Mouse (Mus musculus) gastrocnemius, adult 18-20 months (tissue): ENCODE results near the gene Antxr1. TPM values are rescaled to one million over a fixed set of nuclear protein-coding genes. Genes with fewer than 3 reads are reported as not detected.

ENCODE experiments used
- DNase-seq: peaks from one replicate; pipeline ENCODE4 v3.0.0; 2021; ENCODE audit warnings: low spot score
- total RNA-seq, 2 experiments: library from RNA; stranded (reverse); gene quantifications; 2 replicates each; pipeline ENCODE4 v1.2.3; 2021

Antxr1 gene
- total RNA-seq, 2 experiments from 2014 or later, result 5.7 to 7.3 TPM

DNA sequence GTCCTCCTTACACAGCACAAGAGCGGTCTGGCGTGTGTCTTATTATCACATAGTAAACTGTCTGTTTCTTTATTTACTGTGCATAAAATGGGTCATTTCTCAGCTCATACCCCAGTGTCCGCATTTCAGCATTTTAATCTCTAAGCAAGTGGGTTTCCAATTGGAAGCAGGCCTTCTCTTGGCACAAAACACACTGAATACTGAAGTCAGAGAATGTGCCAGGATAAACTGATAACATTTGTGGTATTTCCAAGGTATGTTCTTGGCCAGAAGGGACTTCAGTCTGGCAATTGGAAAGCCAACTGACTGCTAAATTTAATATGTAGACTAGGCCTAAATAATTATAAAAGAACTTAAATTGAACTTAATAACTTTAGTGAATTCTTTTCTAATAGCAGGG is 84.9 kb downstream of the Antxr1 start:
- DNase-seq, result no peak

DNA sequence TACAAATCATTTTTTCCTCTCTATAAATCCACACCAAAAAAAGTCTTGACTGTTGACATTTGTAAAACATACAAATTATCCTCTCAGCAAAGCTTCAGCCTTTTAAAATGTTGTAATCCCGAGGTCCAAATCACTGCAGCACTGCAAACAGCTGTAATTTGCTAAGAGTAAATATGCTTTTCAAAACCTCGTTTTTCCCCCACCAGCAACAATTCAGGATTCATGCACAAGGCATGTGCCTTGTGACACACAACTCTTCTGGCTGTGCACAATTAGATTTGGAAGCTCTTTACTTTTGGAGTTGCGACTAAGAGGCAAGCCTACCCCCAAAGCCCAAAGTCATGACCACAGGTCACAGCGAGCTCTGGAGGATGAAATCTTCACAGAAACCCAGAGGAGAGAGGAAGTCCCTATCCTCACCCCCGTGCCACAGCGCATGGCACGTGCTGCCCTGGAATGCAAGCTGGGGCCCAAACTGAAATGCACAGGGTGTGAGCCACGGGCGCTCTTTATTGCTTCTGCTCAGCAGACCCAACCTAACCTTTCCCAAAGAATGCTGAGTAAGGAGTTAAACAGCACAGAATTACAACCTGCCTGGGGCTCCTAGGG is 87.3 kb downstream of the Antxr1 start:
- DNase-seq, result no peak

DNA sequence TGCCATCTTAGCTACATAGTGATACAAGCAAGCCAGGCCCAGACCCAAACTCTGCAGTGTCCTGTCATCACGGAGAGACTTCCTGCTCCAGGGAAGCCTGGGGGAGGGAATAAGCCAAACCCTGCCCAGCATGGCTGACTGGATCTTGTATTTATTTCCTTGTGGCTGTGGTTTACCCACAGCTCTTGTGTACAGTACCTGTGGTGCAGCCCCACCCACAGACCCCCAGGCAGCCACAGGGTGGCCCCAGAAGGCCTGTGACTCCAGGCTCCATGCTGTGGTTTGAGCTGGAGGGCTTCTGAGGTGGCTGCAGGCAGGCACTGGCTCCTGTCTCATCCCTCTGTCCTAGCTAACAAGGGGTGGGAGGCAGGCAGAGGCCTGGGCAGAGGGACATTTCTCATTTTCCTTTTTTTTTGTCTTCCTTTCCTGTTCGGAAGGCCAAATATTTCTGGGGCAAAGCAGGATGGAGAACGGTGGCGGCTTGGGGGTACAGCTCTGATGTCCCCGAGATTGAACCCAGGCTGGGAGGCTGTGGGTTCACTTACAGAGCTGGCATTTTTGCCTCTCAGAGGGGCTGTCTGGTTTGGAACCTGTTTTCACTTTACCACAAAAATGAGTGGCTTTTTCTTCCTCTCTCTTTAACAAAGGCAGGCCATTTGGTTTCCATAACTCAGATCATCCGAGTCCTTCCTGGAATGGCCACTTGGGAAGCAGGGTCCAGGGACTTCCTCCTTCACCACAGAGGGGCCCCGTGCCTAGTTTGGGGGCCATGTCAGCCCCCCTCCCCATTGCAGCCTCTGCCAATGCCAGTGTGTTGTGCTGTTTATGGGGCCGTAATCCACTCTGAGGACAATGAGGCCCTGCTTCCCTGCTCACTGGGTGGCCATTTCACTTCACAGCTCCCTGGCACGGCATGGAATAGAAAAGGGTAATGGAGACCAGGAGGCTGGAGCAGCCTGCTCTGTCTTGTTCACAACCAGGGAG is 91.2 kb downstream of the Antxr1 start:
- no peak for DNase-seq

- no peak for DNase-seq
Observed at GRCm38 (mm10) chr6:87237260-87237659, 98.4 kb downstream of the Antxr1 start.

DNA sequence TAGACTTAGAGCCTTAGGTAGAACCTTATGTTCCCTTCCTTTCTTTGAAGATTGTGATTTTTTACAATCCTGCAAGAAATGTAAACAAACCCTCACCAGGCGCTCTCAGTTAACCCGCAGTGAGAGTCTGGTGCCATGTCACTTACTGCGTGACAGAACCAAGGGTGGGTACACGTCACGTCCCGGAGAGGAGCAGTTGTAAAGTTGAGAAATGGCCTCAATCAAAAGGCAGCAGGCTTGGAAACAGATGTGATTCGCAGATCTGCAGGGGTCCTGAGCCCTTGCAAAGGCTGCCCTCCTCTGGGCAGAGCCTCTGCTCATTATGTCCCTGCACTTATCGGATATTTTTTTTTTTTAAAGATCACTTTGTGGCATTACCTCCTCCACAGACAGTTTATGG is 99.6 kb downstream of the Antxr1 start:
- DNase-seq, result no peak

DNA sequence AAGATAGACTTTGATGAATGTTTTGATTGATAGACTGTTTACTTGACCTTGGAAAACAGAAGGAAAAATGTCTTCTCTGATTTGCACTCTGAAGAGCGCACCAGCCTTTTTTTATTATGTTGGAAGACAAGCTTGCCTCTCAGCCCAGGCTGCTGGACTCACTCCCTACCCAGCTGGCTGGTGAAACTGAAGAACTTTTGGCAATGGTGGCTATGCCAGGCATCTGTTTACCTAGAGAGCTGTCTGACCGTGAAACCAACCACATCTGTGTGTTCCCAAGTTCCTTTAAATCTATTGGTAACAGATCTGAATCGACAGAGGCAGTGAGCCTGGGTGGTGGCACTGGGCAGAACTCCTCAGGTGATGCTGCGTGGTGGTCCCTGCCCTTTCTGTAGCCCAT is 102.5 kb downstream of the Antxr1 start:
- peak; percentile 26 for DNase-seq

DNA sequence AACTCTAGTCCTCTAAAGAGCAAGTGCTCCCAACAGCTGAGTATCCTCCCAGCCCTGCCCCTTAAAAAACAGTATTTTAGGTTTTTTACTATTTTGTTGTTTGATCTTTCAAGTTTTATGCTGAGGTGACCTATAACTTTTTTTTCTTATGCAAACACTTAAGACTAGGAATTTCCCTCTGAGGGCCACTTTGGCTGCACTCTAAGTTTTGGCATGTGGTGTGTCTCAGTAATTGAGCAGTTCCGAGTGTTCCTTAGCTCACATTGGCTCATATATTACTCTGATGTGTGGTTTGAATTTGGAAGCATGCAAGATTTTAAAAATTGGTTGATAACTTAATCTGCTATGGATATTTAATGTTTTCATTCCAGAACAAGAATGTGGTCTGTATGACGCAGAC is 105.6 kb downstream of the Antxr1 start:
- no peak for DNase-seq

GRCm38 (mm10) chr6:87227940-87228339 is 107.7 kb downstream of the Antxr1 start:
- DNase-seq, result no peak

GRCm38 (mm10) chr6:87226315-87226714 is 109.3 kb downstream of the Antxr1 start:
- no peak for DNase-seq

DNA sequence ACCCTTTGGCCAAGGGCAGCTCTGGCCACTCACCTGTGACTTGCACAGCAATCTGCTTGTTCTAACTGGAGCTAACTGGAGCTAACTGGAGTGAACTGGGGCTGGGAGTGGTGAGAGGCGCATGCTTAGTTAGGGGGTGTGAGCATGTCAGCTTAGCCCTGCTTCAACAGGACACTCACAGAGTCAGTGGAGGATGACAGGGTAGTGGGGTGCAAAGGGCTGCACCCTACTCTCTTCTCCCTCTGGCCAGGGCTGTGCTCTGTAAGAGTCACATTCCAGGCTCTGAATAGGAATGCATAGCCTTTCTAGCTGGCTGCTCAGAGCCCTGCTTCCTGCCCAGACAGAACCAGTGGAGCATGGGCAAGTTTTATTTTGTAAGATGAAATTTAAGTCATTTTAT is 110.3 kb downstream of the Antxr1 start:
- no peak for DNase-seq

GRCm38 (mm10) chr6:87222854-87223631 is 112.6 kb downstream of the Antxr1 start:
- DNase-seq, result no peak

DNA sequence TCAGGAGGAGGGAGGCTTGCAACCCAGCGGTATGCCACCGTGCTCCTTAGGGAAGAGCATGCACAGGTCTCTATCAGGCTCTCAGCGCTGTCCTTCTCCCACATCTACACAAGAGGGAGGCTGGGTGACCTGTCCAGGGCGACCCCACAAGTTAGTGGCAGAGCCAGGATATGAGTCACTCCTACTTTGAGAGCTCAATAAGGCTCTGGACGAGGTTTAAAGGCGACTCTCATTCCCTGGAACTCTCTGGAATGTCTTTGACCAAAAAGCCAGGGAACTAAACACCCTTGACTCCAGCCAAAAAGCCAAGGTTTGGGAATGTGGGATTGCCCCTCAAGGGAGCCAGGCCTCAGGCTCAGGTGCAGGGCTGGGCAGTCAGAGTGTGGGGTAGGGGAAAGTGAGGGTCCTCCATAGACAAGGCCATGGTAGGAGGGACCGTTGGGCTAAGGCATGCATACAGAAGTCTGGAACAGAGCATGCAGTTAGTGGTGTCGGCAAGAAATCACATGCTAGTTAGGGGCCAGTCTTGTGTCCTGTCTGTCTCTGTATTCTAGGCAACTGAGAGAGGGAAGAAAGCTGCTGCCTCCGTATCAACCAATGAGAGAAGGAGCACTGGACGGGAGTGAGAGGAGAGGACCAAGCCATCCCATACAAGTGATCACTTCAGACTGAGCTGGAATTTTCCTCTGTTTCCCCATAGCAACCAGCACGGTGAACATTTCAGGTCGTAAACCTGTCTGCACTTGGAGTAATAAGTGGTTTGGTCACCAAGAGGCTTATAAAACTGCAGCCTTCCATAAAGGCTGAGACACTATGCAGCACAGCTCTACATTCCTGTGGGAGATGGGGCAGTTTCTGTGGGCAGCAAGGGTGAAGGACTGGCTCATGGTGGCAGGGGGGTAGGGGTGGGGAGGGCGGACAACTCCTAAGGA is 116.3 kb downstream of the Antxr1 start:
- DNase-seq, result no peak

DNA sequence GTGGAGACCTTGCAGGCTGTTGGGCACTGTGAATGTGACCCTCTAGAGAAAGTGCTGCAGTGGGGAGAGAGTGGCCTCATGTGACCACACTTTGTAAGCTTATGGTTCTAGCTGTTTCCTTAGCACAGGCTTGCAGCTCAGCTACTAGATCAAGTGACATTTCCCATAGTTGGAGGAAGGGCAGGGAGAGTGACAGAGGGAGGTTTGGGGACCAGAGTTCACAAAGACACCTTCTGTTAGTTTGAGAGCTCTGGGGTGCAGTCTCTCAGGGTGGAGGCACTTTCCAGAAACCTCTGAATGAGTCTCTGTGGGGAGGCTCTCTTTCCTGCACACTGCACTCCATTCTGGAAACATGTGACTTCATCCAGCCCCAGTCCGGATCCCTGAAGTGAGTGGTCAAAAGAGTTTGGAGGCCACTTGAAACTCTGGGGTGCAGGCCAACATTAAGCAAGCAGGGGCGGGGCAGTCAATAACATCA is 119.5 kb downstream of the Antxr1 start:
- DNase-seq, result peak; percentile 53

GRCm38 (mm10) chr6:87213262-87213661 is 122.4 kb downstream of the Antxr1 start:
- DNase-seq, result peak; percentile 69

DNA sequence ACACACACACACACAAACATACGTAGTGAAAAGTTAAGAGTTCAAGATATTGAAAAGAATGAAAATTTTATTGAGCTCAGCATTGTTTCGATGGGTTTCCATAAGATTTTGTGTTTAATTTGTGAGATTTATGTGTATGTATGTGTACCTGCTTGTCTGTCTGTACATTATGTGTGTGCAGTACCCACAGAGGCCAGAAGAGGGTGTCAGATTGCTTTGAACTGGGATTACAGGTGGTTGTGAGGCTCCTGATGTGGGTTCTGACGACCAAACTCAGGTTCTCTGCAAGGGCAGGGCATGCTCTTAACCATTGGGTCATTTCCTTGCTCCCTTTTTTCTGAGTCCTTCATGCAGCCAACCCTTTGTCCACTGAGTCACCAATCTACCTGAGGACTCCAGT is 124.1 kb downstream of the Antxr1 start:
- DNase-seq, result no peak

GRCm38 (mm10) chr6:87207373-87207982 is 128.1 kb downstream of the Antxr1 start:
- DNase-seq, result peak; percentile 86

GRCm38 (mm10) chr6:87206790-87207189 is 128.8 kb downstream of the Antxr1 start:
- no peak for DNase-seq

DNA sequence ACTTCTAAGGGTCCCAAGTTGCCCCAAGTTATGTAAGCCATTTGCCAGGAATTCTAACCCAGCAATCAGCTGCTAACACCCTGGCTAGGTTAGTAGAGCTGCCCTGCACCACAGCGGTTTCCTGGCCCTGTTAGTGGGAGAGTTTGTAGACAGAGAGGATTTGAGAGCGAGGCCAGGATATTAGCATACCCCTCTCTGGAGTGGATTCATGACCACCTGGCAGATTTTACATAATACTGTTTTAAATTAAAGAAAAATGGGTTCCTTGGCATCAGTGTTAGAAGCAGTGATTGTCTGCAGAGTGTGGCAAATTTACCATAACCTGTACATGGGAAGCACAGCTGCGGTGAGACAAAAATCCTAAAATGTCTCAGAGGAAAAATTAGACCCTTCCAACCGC is 132.2 kb downstream of the Antxr1 start:
- no peak for DNase-seq

DNA sequence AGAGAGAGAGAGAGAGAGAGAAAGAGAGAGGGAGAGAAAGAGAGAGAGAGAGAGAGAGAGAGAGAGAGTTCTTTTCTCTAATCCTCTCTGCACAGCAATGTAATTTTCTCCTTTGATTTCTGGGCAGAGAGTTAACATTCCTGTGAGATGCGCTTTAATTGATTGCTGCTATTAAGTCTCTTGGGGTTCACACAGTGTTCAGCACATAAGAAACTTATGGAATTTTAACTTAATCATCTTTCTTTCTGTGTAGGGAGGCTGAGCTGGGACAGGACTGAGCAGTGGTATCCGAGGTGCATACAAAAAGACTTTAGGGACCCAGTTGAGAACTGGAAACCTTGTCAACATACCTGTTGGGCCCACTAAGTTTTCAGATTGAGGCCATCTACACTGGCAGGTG is 132.6 kb downstream of the Antxr1 start:
- no peak for DNase-seq

DNA sequence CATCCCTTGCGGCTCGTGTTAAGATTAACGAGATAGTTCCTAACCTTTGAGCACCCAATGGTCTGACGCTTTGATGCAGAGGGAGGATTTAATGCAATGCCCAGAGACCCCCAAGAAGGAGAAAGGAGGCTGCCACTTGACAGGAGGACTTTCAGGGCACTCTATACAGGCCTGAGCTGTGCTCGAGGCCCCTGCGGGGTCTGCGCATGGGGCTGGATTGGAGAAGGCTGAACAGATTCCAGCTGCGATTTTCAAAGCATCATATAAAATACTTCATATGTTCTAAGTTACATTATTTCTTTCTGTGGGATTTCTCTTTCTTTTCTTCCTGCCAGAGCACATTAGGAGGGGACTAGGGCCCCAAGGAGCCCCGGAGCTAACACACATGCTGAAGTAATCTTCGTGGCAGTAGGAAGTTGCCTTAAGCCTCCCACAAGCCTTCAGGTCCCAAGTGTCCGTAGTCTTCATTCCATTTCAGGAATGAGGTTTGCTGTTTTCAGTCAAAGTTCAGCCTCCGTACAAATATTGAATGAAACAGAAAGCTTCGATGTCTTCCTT is 133.5 kb downstream of the Antxr1 start:
- no peak for DNase-seq
